Mouse (Mus musculus) heart, embryonic 10.5 days (tissue): ENCODE data around the gene Epb41. TPM values are rescaled to one million over a fixed set of nuclear protein-coding genes. Genes with fewer than 3 reads are reported as not detected.

Source experiments
- DNase-seq: peaks from one replicate; pipeline ENCODE4 v3.0.0-alpha.2; 2017; ENCODE audit warnings: low spot score
- H3K27ac ChIP-seq: fragments of 300-500 bp; sonication (generic); 2 replicates; pipeline ENCODE4 v1.5.1; 2016; ENCODE audit warnings: mild to moderate bottlenecking
- H3K27me3 ChIP-seq: fragments of 300-500 bp; sonication (generic); 2 replicates; pipeline ENCODE4 v1.6.1; 2016; ENCODE audit warnings: mild to moderate bottlenecking; ENCODE audit not compliant: poor library complexity, insufficient read depth, severe bottlenecking
- H3K36me3 ChIP-seq: fragments of 300-500 bp; sonication (generic); 2 replicates; pipeline ENCODE4 v1.6.1; 2016; ENCODE audit warnings: mild to moderate bottlenecking, moderate library complexity
- H3K4me1 ChIP-seq: fragments of 300-500 bp; sonication (generic); 2 replicates; pipeline ENCODE4 v1.6.1; 2016; ENCODE audit warnings: mild to moderate bottlenecking
- H3K4me3 ChIP-seq: fragments of 300-500 bp; sonication (generic); 2 replicates; pipeline ENCODE4 v1.5.1; 2016; ENCODE audit warnings: mild to moderate bottlenecking, moderate library complexity
- H3K9me3 ChIP-seq: fragments of 300-500 bp; sonication (generic); 2 replicates; pipeline ENCODE4 v1.6.1; 2016; ENCODE audit warnings: mild to moderate bottlenecking, moderate library complexity
- WGBS: fragments of 180-500 bp; shearing (Covaris S2); methylation state at CpG from one replicate; pipeline ENCODE4 v1.1.7; 2016; 5-methylcytosine and 5-hydroxymethylcytosine counted together
- polyA plus RNA-seq: library from polyadenylated mRNA; unstranded; fragments of >200 nt; fragmentation: Nextera tagmentation; extraction: Ambion mirVana; gene quantifications from 2 replicates; pipeline ENCODE4 v1.2.1, GENCODE M21; 2016

Epb41 gene
- polyA plus RNA-seq, 1 experiment from 2014 or later = 78.8 TPM

GRCm38 (mm10) chr4:131901090-131901489 is 174.0 kb downstream of the Epb41 start:
- WGBS = 90% methylated on average over 15 of the region's 15 CpGs
- H3K9me3 ChIP-seq = no peaks in the 10 kb centered on the region
- H3K4me3 ChIP-seq = no peak overlapping the region
- H3K27me3 ChIP-seq = no peaks in the 10 kb centered on the region
- DNase-seq = no peak
- no peak overlapping the region for H3K27ac ChIP-seq
- H3K4me1 ChIP-seq = no peaks in the 10 kb centered on the region
- H3K36me3 ChIP-seq = peaks cover 79% of the 10 kb centered on the region

- H3K36me3 ChIP-seq = peaks cover 72% of the 10 kb centered on the region
- no peak overlapping the region for H3K4me3 ChIP-seq
- no peaks in the 10 kb centered on the region for H3K4me1 ChIP-seq
- WGBS = 91% methylated on average over 6 of the region's 6 CpGs
- H3K9me3 ChIP-seq = no peaks in the 10 kb centered on the region
- no peak overlapping the region for H3K27ac ChIP-seq
- DNase-seq = no peak
- H3K27me3 ChIP-seq = no peaks in the 10 kb centered on the region
Measured at GRCm38 (mm10) chr4:131899180-131899554, 176.0 kb downstream of the Epb41 start.

GRCm38 (mm10) chr4:131898503-131899179 is 176.5 kb downstream of the Epb41 start:
- Histone ChIP-seq H3K4me1 (no peaks in the 10 kb centered on the region), H3K9me3 (no peaks in the 10 kb centered on the region), H3K27ac (no peak overlapping the region), H3K27me3 (no peaks in the 10 kb centered on the region), H3K36me3 (peaks cover 74% of the 10 kb centered on the region), H3K4me3 (no peak overlapping the region)
- 91% methylated on average over 12 of the region's 12 CpGs for WGBS
- DNase-seq = no peak

GRCm38 (mm10) chr4:131897787-131898186 is 177.3 kb downstream of the Epb41 start:
- Histone ChIP-seq H3K4me3 (no peak overlapping the region), H3K9me3 (no peaks in the 10 kb centered on the region), H3K4me1 (no peaks in the 10 kb centered on the region), H3K27me3 (no peaks in the 10 kb centered on the region), H3K27ac (no peak overlapping the region), H3K36me3 (peaks cover 83% of the 10 kb centered on the region)
- DNase-seq = no peak
- 96% methylated on average over 8 of the region's 8 CpGs for WGBS

GRCm38 (mm10) chr4:131897109-131897508 is 178.0 kb downstream of the Epb41 start:
- Histone ChIP-seq H3K4me1 (no peaks in the 10 kb centered on the region), H3K27me3 (no peaks in the 10 kb centered on the region), H3K9me3 (no peaks in the 10 kb centered on the region), H3K27ac (no peak overlapping the region), H3K4me3 (no peak overlapping the region), H3K36me3 (peaks cover 83% of the 10 kb centered on the region)
- DNase-seq = no peak
- WGBS = 93% methylated on average over 5 of the region's 5 CpGs

- H3K4me1 ChIP-seq = 0 out of 2 replicates have a peak, but pooled peaks cover 3% of the 10 kb centered on the region
- H3K27me3 ChIP-seq = no peaks in the 10 kb centered on the region
- 85% methylated on average over 3 of the region's 3 CpGs for WGBS
- H3K4me3 ChIP-seq = no peak overlapping the region
- H3K36me3 ChIP-seq = peaks cover 65% of the 10 kb centered on the region
- no peaks in the 10 kb centered on the region for H3K9me3 ChIP-seq
- no peak for DNase-seq
- H3K27ac ChIP-seq = no peak overlapping the region
Measured at GRCm38 (mm10) chr4:131890692-131891091, 184.4 kb downstream of the Epb41 start.

GRCm38 (mm10) chr4:131888564-131888963 is 186.6 kb downstream of the Epb41 start:
- H3K27ac ChIP-seq = no peak overlapping the region
- 50% methylated on average over 1 of the region's 1 CpGs for WGBS
- H3K36me3 ChIP-seq = peaks cover 62% of the 10 kb centered on the region
- no peaks in the 10 kb centered on the region for H3K27me3 ChIP-seq
- peaks cover 11% of the 10 kb centered on the region; the same call in 1 of the 2 replicates for H3K4me1 ChIP-seq
- DNase-seq = no peak
- H3K4me3 ChIP-seq = no peak overlapping the region
- H3K9me3 ChIP-seq = no peaks in the 10 kb centered on the region

- H3K36me3 ChIP-seq = peaks cover 36% of the 10 kb centered on the region
- no peak overlapping the region for H3K4me3 ChIP-seq
- no peaks in the 10 kb centered on the region for H3K9me3 ChIP-seq
- H3K4me1 ChIP-seq = peaks cover 25% of the 10 kb centered on the region
- DNase-seq = no peak
- H3K27ac ChIP-seq = no peak overlapping the region
- WGBS = 81% methylated on average over 6 of the region's 6 CpGs
- no peaks in the 10 kb centered on the region for H3K27me3 ChIP-seq
Measured at GRCm38 (mm10) chr4:131885376-131885775, 189.7 kb downstream of the Epb41 start.

GRCm38 (mm10) chr4:131883571-131883970 is 191.6 kb downstream of the Epb41 start:
- H3K4me3 ChIP-seq = no peak overlapping the region
- H3K9me3 ChIP-seq = no peaks in the 10 kb centered on the region
- H3K36me3 ChIP-seq = peaks cover 36% of the 10 kb centered on the region
- no peak overlapping the region for H3K27ac ChIP-seq
- H3K4me1 ChIP-seq = peaks cover 36% of the 10 kb centered on the region
- no peak for DNase-seq
- no peaks in the 10 kb centered on the region for H3K27me3 ChIP-seq
- 76% methylated on average over 6 of the region's 6 CpGs for WGBS

GRCm38 (mm10) chr4:131881306-131881705 is 193.8 kb downstream of the Epb41 start:
- H3K4me3 ChIP-seq = no peak overlapping the region
- H3K27me3 ChIP-seq = no peaks in the 10 kb centered on the region
- H3K36me3 ChIP-seq = peaks cover 20% of the 10 kb centered on the region
- no peak overlapping the region for H3K27ac ChIP-seq
- peaks cover 50% of the 10 kb centered on the region for H3K4me1 ChIP-seq
- WGBS = 91% methylated on average over 7 of the region's 7 CpGs
- H3K9me3 ChIP-seq = no peaks in the 10 kb centered on the region
- no peak for DNase-seq

GRCm38 (mm10) chr4:131879692-131880091 is 195.4 kb downstream of the Epb41 start:
- peaks cover 60% of the 10 kb centered on the region for H3K4me1 ChIP-seq
- H3K27me3 ChIP-seq = no peaks in the 10 kb centered on the region
- H3K9me3 ChIP-seq = no peaks in the 10 kb centered on the region
- WGBS = 76% methylated on average over 1 of the region's 1 CpGs
- DNase-seq = no peak
- H3K27ac ChIP-seq = no peak overlapping the region
- H3K4me3 ChIP-seq = no peak overlapping the region
- H3K36me3 ChIP-seq = peaks cover 4% of the 10 kb centered on the region

GRCm38 (mm10) chr4:131876836-131877235 is 198.3 kb downstream of the Epb41 start:
- H3K4me1 ChIP-seq = peaks cover 53% of the 10 kb centered on the region
- H3K9me3 ChIP-seq = no peaks in the 10 kb centered on the region
- no peaks in the 10 kb centered on the region for H3K36me3 ChIP-seq
- H3K27me3 ChIP-seq = no peaks in the 10 kb centered on the region
- H3K4me3 ChIP-seq = no peak overlapping the region
- 71% methylated on average over 2 of the region's 2 CpGs for WGBS
- no peak overlapping the region for H3K27ac ChIP-seq
- no peak for DNase-seq

- WGBS = 50% methylated on average over 3 of the region's 3 CpGs
- Histone ChIP-seq H3K27ac (no peak overlapping the region), H3K4me1 (peaks cover 44% of the 10 kb centered on the region), H3K27me3 (no peaks in the 10 kb centered on the region), H3K9me3 (no peaks in the 10 kb centered on the region), H3K4me3 (peak overlapping the region; percentile 94), H3K36me3 (no peaks in the 10 kb centered on the region)
- no peak for DNase-seq
Measured at GRCm38 (mm10) chr4:131875242-131875641, 199.9 kb downstream of the Epb41 start.

GRCm38 (mm10) chr4:131874567-131874966 is 200.6 kb downstream of the Epb41 start:
- Histone ChIP-seq H3K9me3 (no peaks in the 10 kb centered on the region), H3K36me3 (no peaks in the 10 kb centered on the region), H3K27ac (peak overlapping the region; percentile 100), H3K4me3 (peak overlapping the region; percentile 94), H3K27me3 (no peaks in the 10 kb centered on the region), H3K4me1 (peaks cover 40% of the 10 kb centered on the region)
- 4% methylated on average over 11 of the region's 11 CpGs for WGBS
- no peak for DNase-seq
